Mouse (Mus musculus): Measurements from ENCODE around the gene Ppp6r3.
"Not testable (repeated sequence)": the region's sequence is repeated elsewhere in the genome, so short reads cannot be mapped to it uniquely, and the experiment has no call there.

The Ppp6r3 gene

GRCm38 (mm10) chr19:3574593-3575094 lies 905 bp downstream of the Ppp6r3 start:
- no peak for DNase-seq

DNA sequence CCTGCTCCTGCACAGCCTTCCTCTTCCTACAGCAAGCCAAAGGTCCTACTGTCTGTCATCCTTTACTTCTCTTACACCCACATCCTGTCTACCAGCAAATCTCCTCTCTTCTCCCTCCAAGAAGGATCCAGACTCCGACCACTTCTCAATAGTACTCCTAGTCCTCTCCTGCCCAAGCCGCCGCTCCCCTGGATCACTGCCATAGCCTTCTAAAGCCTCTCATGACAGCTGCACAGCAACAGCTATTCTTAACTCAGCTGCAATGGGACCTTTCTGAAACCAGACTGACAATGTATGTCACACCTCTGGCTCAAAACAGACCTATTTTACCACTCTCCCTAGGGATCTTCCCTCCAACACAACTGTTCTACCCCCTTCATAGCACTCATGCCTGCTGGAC lies 11.2 kb downstream of the Ppp6r3 start:
- DNase-seq = peak; percentile 78

- peak; percentile 18 for DNase-seq
These were observed 12.8 kb downstream of the Ppp6r3 start for GRCm38 (mm10) chr19:3562752-3563151.

GRCm38 (mm10) chr19:3562298-3562697 lies 13.3 kb downstream of the Ppp6r3 start:
- no peak for DNase-seq

GRCm38 (mm10) chr19:3556169-3556827 lies 19.3 kb downstream of the Ppp6r3 start:
- DNase-seq = no peak

GRCm38 (mm10) chr19:3554785-3555184 lies 20.8 kb downstream of the Ppp6r3 start:
- no peak for DNase-seq

DNA sequence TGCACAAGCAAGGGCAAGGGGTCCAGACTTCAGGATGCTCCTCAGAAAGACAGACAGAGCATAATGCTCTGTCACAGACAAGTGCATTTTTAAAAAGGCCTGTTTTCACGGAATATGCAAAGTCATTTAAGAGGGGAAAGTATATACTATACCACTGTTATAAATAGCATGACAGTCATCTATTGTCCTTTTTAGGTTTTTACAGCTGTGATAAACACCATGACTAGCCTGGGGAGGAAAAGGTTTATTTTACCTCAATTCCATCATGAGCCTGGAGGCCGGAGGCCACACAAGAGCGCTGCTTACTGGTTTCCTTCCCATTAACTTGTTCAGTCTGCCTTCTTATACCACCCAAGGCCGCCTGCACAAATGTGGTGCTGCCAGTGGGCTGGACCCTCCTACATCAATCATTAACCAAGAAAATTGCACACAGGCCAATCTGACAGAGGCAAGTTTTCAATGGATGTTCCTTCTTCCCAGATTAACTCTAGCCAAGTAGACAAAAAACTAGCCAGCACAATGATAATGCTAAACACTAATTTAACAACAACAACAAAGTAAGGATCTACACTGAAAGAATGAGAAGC lies 23.9 kb downstream of the Ppp6r3 start:
- DNase-seq = no peak

DNA sequence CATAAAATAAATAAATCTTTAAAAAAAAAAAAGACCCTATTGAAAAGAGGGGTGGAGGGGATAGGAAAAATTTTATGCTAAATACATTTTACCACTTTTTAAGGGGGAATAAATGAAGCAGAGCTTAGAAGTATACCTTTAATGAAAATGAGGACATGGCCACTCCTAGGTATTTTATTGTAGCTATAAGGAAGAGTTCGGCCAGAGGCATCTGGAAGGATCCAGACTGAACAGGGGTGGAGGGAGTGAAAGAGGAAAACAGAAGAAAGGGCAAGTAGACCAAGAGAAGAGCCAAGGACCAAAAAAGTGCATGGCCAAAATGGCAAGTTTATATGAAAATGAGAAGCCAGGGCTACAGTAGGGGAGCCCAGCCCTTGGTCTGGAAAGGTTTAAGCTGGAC lies 25.4 kb downstream of the Ppp6r3 start:
- DNase-seq = no peak

DNA sequence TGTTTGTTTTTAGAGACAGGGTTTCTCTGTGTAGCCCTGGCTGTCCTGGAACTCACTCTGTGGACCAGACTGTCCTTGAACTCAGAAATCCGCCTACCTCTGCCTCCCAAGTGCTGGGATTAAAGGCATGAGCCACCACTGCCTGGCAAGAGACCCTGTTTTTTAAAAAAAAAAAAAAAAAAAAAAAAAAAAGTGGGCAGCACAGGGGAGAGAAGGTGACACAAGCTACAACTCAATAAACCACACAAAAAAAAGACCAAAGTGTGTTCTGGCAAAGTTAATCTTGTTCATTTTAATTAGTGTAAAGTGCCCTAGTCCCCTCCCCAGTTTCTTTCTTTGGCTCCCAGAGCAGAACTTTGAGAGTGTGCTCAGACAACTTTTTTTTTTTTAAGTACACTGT lies 26.3 kb downstream of the Ppp6r3 start:
- no peak for DNase-seq

- no peak for DNase-seq
These were observed 27.2 kb downstream of the Ppp6r3 start for GRCm38 (mm10) chr19:3548311-3548710.

- no peak for DNase-seq
These were observed 30.6 kb downstream of the Ppp6r3 start for GRCm38 (mm10) chr19:3544995-3545394.

DNA sequence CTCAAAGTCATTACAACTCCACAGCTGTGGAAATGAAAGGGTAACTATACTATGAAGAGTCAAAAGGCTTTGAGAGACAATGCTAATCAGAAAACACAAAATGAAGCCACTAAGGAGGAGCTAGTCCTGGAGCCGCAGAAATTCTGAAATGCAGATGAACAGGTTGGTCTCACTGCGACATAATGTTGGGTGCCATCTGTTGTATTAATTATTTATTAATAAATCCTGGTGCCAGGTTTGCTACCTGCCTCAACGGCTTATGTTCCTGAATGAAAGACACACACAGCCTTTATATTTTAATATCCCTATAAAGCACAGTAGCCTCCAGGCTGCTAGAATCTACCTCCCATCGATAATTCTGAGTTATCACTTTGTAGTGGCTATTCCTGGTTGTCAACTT lies 33.0 kb downstream of the Ppp6r3 start:
- DNase-seq = no peak

DNA sequence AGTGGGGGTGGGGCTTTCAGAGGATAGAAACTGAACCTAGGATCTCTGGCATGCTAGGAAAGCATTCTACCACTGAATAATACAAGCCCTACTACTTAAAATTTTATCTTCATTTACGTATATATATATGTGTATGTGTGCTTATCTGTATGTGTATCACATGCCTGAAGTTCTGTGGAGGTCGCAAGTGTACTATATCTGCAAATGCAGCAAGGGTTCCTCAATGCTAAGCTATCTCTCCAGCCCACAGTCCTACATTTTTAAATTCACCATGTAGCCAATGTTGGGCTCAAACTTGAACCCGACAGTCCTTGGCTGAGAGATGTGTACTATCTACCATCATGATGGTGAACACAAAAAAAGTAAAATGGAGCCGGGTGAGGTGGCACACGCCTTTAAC lies 34.6 kb downstream of the Ppp6r3 start:
- DNase-seq = no peak

DNA sequence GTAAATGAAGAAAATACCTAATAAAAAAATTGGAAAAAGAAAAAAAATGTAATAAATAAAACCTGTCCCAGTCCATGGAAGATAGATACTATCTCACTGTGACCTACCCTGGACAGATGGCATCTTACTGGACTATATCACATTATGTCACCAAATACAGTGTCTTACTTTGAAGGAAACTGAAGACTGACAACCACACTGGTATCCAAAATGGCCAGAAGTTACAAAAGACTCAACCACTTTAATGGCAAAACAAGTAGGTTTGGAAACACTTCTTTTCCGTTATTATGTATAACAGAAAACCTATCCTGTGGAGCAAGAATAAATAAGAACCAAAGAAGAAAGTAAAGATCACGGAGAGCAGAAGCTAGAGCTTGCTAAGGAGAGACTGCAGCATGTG lies 35.3 kb downstream of the Ppp6r3 start:
- DNase-seq = no peak

- no peak for DNase-seq
These were observed 36.1 kb downstream of the Ppp6r3 start for GRCm38 (mm10) chr19:3539456-3539855.

GRCm38 (mm10) chr19:3537658-3538057 lies 37.9 kb downstream of the Ppp6r3 start:
- no peak for DNase-seq

- no peak for DNase-seq
These were observed 40.6 kb downstream of the Ppp6r3 start for GRCm38 (mm10) chr19:3534945-3535344.

GRCm38 (mm10) chr19:3533266-3533966 lies 42.1 kb downstream of the Ppp6r3 start:
- not testable (repeated sequence) for DNase-seq

- DNase-seq = no peak
These were observed 42.8 kb downstream of the Ppp6r3 start for GRCm38 (mm10) chr19:3532717-3533260.

- DNase-seq = no peak
These were observed 45.8 kb downstream of the Ppp6r3 start for GRCm38 (mm10) chr19:3529781-3530180.

- peak; percentile 48 for DNase-seq
These were observed 46.9 kb downstream of the Ppp6r3 start for GRCm38 (mm10) chr19:3528646-3529045.

GRCm38 (mm10) chr19:3527531-3527930 lies 48.0 kb downstream of the Ppp6r3 start:
- no peak for DNase-seq

DNA sequence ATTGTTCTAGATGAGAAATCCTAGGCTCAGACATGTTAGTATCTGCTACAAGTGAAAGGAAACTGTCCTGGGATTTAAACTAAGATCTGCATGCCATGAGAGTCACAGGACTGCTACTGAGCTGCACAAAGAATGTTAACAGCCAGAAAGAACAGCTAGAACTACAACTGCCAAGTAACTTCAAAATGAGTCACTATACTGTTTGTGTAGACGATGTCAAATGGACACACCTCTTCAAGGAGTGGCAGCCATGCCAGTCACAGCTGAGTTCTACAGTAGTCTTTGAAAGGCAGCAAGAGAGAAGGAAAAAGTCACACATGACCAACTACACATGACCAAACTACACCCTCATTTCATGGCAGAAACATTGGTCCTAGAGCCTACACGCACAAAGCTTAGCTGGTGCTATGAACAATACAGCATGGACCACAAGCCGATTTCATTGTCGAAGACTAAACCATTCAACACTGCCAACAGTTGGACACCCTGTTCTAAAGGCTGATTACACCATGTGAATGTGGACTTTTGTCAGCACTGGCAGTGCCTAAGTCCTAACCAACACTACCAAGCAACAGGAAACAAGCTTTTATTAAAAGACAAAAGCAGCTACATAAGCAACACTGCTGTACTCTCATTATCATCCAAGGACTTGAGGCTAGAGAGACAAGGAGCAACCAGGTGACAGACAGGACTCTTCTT lies 55.9 kb downstream of the Ppp6r3 start:
- DNase-seq = peak; percentile 7
